7 mouse cellular contexts compared by ENCODE assay signal in genomic region chr17:22424636-22425354, GRCm38 (mm10). TPM values are rescaled to one million over a fixed set of nuclear protein-coding genes. Genes with fewer than 3 reads are reported as not detected.
DNase-seq lines count a peak whose midpoint lies in the region; ATAC-seq and TF ChIP-seq lines count a peak whose summit lies in the region.

No protein-coding gene starts in this region.

- H3K9me3 ChIP-seq in midbrain, embryonic 12.5 days: no peaks in the 10 kb centered on the region

- no peak overlapping the region for H3K27ac ChIP-seq in kidney, adult 2 months (ENCODE audit: insufficient read depth, low read depth, low read length)
- H3K27ac ChIP-seq in midbrain, embryonic 12.5 days (replicated peaks): peak overlapping the region; percentile 85

- H3K4me3 ChIP-seq in kidney, adult 2 months (ENCODE audit: insufficient read depth, low read depth, low read length): peak overlapping the region; percentile 61
- peak overlapping the region; percentile 64 for H3K4me3 ChIP-seq in midbrain, embryonic 12.5 days

- 3% methylated on average over 12 of the region's 12 CpGs for WGBS in kidney, adult 2 months
- 3% methylated on average over 12 of the region's 12 CpGs for WGBS in midbrain, embryonic 12.5 days

- peak; percentile 17 for ATAC-seq in midbrain, embryonic 12.5 days (ENCODE audit: low FRiP score, low read depth)

- TF ChIP-seq CTCF in kidney, adult 2 months (conservative IDR thresholded peaks at IDR 0.05; ENCODE audit: insufficient read depth, insufficient read length, low read depth, low read length): no peak

- no peaks in the 10 kb centered on the region for H3K4me1 ChIP-seq in kidney, adult 2 months (ENCODE audit: control insufficient read depth, insufficient read depth, low read length)
- H3K4me1 ChIP-seq in midbrain, embryonic 12.5 days: peaks cover 9% of the 10 kb centered on the region

- TF ChIP-seq POLR2A in kidney, adult 2 months (IDR thresholded peaks at IDR 0.05; ENCODE audit: low read depth, low read length): no peak

- peak overlapping the region; percentile 71 for H3K9ac ChIP-seq in midbrain, embryonic 12.5 days (replicated peaks)

- no peaks in the 10 kb centered on the region for H3K36me3 ChIP-seq in kidney, adult 2 months (ENCODE audit: control insufficient read depth, insufficient read depth, low read length)
- 0 out of 2 replicates have a peak, but pooled peaks cover 5% of the 10 kb centered on the region for H3K36me3 ChIP-seq in midbrain, embryonic 12.5 days

- peak; percentile 11 for DNase-seq in thymus, postnatal 4 days
- DNase-seq in thymus, postnatal 25 days: no peak
- DNase-seq in cerebellum, adult 9-10 months: peak; percentile 43
- peak; percentile 22 to 28 for DNase-seq in heart, adult 18-20 months
- peak; percentile 33 for DNase-seq in kidney, adult 2 months
- DNase-seq in frontal cortex, postnatal 25 days (ENCODE audit: low spot score in 2 of 2): no peak

- peak overlapping the region; percentile 60 for H3K4me2 ChIP-seq in midbrain, embryonic 12.5 days (replicated peaks)

- H3K27me3 ChIP-seq in kidney, adult 2 months (replicated peaks; ENCODE audit: control insufficient read depth, insufficient read depth, low read length): no peaks in the 10 kb centered on the region
- no peaks in the 10 kb centered on the region for H3K27me3 ChIP-seq in midbrain, embryonic 12.5 days

RNA-seq across cellular contexts. Expression of gene Zfp946, which starts 0.8 kb away (rescaled TPM):
- total RNA-seq in heart, adult 18-20 months (2021): 1 to 10 TPM; 3.3 to 4.1 TPM
- polyA plus RNA-seq in kidney, adult 2 months (2012; rRNA removed): 3.6 and 4.3 TPM in 2 replicates
- 32.8 and 39.5 TPM in 2 replicates for polyA plus RNA-seq in midbrain, embryonic 12.5 days (2016; fragmentation: Nextera tagmentation; extraction: Ambion mirVana)

Comparison
In these comparisons a context has a peak if more than half of its experiments do, and no peak if none do; other contexts are left out.
1. DNase-seq: peak in thymus, postnatal 4 days (single experiment), cerebellum, adult 9-10 months (single experiment), heart, adult 18-20 months (2 of 2) and kidney, adult 2 months (single experiment); none in thymus, postnatal 25 days (single experiment) and frontal cortex, postnatal 25 days (0 of 2).